Mouse (Mus musculus): ENCODE results near the gene Ttc28. TPM values are rescaled to one million over a fixed set of nuclear protein-coding genes. Genes with fewer than 3 reads are reported as not detected.

Gene Ttc28
- total RNA-seq, 2 experiments from 2014 or later, result 34.1 TPM

GRCm38 (mm10) chr5:111124620-111125200, 245.1 kb downstream of the Ttc28 start:
- no peak for DNase-seq (ENCODE audit: low spot score in 2 of 2)

- no peak for DNase-seq (ENCODE audit: low spot score in 2 of 2)
Observed at GRCm38 (mm10) chr5:111125746-111126145, 246.1 kb downstream of the Ttc28 start.

- no peak for DNase-seq (ENCODE audit: low spot score in 2 of 2)
Observed at GRCm38 (mm10) chr5:111127786-111128185, 248.2 kb downstream of the Ttc28 start.

GRCm38 (mm10) chr5:111130121-111130520, 250.5 kb downstream of the Ttc28 start:
- no peak for DNase-seq (ENCODE audit: low spot score in 2 of 2)

GRCm38 (mm10) chr5:111131561-111131960, 252.0 kb downstream of the Ttc28 start:
- no peak for DNase-seq (ENCODE audit: low spot score in 2 of 2)

- DNase-seq (ENCODE audit: low spot score in 2 of 2), result no peak
Observed at GRCm38 (mm10) chr5:111133150-111133549, 253.5 kb downstream of the Ttc28 start.

- DNase-seq (ENCODE audit: low spot score in 2 of 2), result no peak
Observed at GRCm38 (mm10) chr5:111133754-111134153, 254.2 kb downstream of the Ttc28 start.

GRCm38 (mm10) chr5:111137283-111137682, 257.7 kb downstream of the Ttc28 start:
- DNase-seq (ENCODE audit: low spot score in 2 of 2), result no peak

GRCm38 (mm10) chr5:111137742-111138141, 258.1 kb downstream of the Ttc28 start:
- DNase-seq (ENCODE audit: low spot score in 2 of 2), result no peak

- no peak for DNase-seq (ENCODE audit: low spot score in 2 of 2)
Observed at GRCm38 (mm10) chr5:111138239-111138833, 258.7 kb downstream of the Ttc28 start.

GRCm38 (mm10) chr5:111138927-111139565, 259.4 kb downstream of the Ttc28 start:
- no peak for DNase-seq (ENCODE audit: low spot score in 2 of 2)

- no peak for DNase-seq (ENCODE audit: low spot score in 2 of 2)
Observed at GRCm38 (mm10) chr5:111139622-111140021, 260.0 kb downstream of the Ttc28 start.

- no peak for DNase-seq (ENCODE audit: low spot score in 2 of 2)
Observed at GRCm38 (mm10) chr5:111141139-111141885, 261.7 kb downstream of the Ttc28 start.

GRCm38 (mm10) chr5:111142837-111143236, 263.2 kb downstream of the Ttc28 start:
- no peak for DNase-seq (ENCODE audit: low spot score in 2 of 2)

- no peak for DNase-seq (ENCODE audit: low spot score in 2 of 2)
Observed at GRCm38 (mm10) chr5:111144411-111144810, 264.8 kb downstream of the Ttc28 start.

- no peak for DNase-seq (ENCODE audit: low spot score in 2 of 2)
Observed at GRCm38 (mm10) chr5:111150581-111150980, 271.0 kb downstream of the Ttc28 start.

GRCm38 (mm10) chr5:111151882-111152759, 272.5 kb downstream of the Ttc28 start:
- DNase-seq (ENCODE audit: low spot score in 2 of 2), result no peak

GRCm38 (mm10) chr5:111154586-111154985, 275.0 kb downstream of the Ttc28 start:
- DNase-seq (ENCODE audit: low spot score in 2 of 2), result no peak

- no peak for DNase-seq (ENCODE audit: low spot score in 2 of 2)
Observed at GRCm38 (mm10) chr5:111155271-111155670, 275.7 kb downstream of the Ttc28 start.

- no peak for DNase-seq (ENCODE audit: low spot score in 2 of 2)
Observed at GRCm38 (mm10) chr5:111155928-111156327, 276.3 kb downstream of the Ttc28 start.

- DNase-seq (ENCODE audit: low spot score in 2 of 2), result no peak
Observed at GRCm38 (mm10) chr5:111158266-111158665, 278.7 kb downstream of the Ttc28 start.

Measured in adrenal gland, postnatal 4 days (tissue).